Mouse (Mus musculus): ENCODE data around the gene Foxred2.

DNA sequence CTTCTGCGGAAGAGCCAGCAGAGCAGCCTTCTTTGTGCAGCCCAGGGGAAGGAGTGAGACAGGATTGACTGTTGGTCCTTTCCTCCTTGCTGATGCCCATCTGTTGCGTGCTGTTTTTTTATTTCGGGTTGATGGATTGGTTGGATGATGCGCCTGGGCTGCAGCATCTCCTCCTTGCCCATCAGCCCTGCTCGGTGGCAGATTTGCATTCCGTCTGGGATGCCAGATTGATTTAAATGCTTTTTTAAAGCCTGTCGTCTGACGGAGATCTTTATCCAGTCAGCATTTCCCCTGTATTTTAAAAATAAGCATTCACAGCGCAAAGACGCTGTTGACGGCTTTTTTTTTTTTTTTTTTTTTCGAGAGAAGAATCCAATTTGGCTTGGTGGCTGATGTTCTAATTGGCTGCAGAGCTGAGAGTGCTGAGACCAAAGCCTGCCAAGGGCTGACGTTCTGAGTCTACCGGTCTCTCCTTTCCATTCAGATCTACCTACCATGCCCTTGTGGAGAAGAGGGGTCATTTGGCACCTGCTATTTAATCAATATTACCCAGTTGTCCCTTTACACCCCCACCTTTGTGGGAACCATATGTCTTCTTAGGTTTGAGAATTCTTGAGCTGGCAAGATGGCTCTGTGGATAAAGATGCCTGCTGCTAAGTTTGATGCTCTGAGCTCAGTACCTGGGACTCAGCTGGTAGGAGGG, 20.7 kb downstream of the Foxred2 start:
- no peak for TF ChIP-seq POLR2A (IDR thresholded peaks at IDR 0.05; ENCODE audit: borderline replicate concordance, control insufficient read depth, low read depth, low read length)
- no peak for TF ChIP-seq CTCF (IDR thresholded peaks at IDR 0.05; ENCODE audit: control insufficient read depth, insufficient read depth, low read length)
